Mouse (Mus musculus): ENCODE measurements around the gene Abcd4.

The Abcd4 gene

GRCm38 (mm10) chr12:84571466-84572340, 45.5 kb downstream of the Abcd4 start:
- DNase-seq: no peak

GRCm38 (mm10) chr12:84570694-84571415, 46.4 kb downstream of the Abcd4 start:
- DNase-seq: no peak

GRCm38 (mm10) chr12:84569976-84570693, 47.1 kb downstream of the Abcd4 start:
- no peak for DNase-seq

GRCm38 (mm10) chr12:84569336-84569970, 47.8 kb downstream of the Abcd4 start, which contains the start of gene Vsx2:
Vsx2 (plus strand) TSS chr12:84569762.
- DNase-seq: no peak

- DNase-seq: no peak
These were observed 49.6 kb downstream of the Abcd4 start for GRCm38 (mm10) chr12:84567576-84567975.

- no peak for DNase-seq
These were observed 54.7 kb downstream of the Abcd4 start for GRCm38 (mm10) chr12:84562558-84562957.

- no peak for DNase-seq
These were observed 62.0 kb downstream of the Abcd4 start for GRCm38 (mm10) chr12:84555218-84555617.

All from spleen, adult 18-20 months (tissue).